Mouse (Mus musculus): Measurements from ENCODE around the gene Crbn. TPM values are rescaled to one million over a fixed set of nuclear protein-coding genes. Genes with fewer than 3 reads are reported as not detected.

Crbn gene
- total RNA-seq, 1 experiment from 2014 or later: 72.9 TPM

DNA sequence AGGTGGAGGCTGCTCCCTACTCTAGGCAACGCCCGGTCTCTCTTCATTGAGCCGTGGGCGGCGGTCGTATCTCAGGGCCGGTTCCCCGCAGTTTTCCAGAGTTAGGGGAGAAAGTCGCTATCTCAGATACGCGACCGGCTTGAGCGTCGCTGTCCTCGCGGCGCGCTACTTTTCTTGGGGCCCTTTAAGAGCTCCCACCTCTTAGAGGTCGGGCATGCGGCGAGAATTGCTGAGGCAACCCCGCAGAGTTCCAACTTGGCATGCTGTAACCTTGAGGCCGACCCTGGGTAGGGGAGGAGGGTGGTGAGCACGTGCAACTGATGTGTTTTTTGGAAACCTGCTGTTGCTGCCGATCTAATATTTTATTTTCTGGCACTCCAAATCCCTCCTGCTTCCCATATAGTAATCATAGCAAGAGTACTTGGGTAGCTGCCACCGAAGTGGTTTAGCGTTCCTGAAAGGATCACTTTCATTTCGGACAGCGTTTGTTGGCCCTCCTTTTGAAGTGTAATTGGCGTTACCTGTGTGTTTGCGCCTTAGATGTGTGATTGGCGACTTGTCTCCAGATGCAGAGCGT lies 30.5 kb downstream of the Crbn start:
- peak; percentile 56 to 68; a peak in 3 of 4 replicates for ATAC-seq (replicated peaks in 1 of 2; ENCODE audit: insufficient read depth in 1 of 2, low FRiP score in 2 of 2, low TSS enrichment in 1 of 2, low read depth in 1 of 2, poor library complexity in 2 of 2, severe bottlenecking in 2 of 2)

- ATAC-seq (replicated peaks in 1 of 2; ENCODE audit: insufficient read depth in 1 of 2, low FRiP score in 2 of 2, low TSS enrichment in 1 of 2, low read depth in 1 of 2, poor library complexity in 2 of 2, severe bottlenecking in 2 of 2): peak; percentile 98 to 100
These were observed 31.1 kb downstream of the Crbn start, which contains the start of gene Trnt1 for GRCm38 (mm10) chr6:106768640-106769289. TSS of gene Trnt1 (plus strand) at chr6:106769120.

GRCm38 (mm10) chr6:106766774-106767173 lies 33.1 kb downstream of the Crbn start:
- ATAC-seq (replicated peaks in 1 of 2; ENCODE audit: insufficient read depth in 1 of 2, low FRiP score in 2 of 2, low TSS enrichment in 1 of 2, low read depth in 1 of 2, poor library complexity in 2 of 2, severe bottlenecking in 2 of 2): no peak

DNA sequence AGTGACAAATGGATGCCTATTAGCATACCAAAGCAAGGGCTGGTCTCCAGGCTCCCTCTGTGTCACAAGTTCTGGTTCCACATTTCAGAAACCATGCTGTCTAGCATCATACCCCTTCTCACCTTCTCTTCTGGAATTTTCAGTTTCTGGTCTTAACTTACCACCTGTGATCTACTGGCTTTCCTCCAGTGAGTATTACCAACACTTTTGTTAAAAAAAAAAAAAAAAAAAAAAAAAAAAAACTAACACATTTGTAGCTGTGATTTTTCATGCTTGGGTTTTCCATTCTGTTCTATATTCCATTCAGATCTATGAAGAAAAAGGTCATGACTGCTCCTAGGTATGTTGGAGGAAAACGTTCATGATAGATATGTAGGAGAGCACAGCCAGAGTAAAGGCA lies 34.0 kb downstream of the Crbn start:
- ATAC-seq (replicated peaks in 1 of 2; ENCODE audit: insufficient read depth in 1 of 2, low FRiP score in 2 of 2, low TSS enrichment in 1 of 2, low read depth in 1 of 2, poor library complexity in 2 of 2, severe bottlenecking in 2 of 2): no peak

- ATAC-seq (replicated peaks in 1 of 2; ENCODE audit: insufficient read depth in 1 of 2, low FRiP score in 2 of 2, low TSS enrichment in 1 of 2, low read depth in 1 of 2, poor library complexity in 2 of 2, severe bottlenecking in 2 of 2): no peak
These were observed 38.4 kb downstream of the Crbn start for GRCm38 (mm10) chr6:106761486-106761885.

DNA sequence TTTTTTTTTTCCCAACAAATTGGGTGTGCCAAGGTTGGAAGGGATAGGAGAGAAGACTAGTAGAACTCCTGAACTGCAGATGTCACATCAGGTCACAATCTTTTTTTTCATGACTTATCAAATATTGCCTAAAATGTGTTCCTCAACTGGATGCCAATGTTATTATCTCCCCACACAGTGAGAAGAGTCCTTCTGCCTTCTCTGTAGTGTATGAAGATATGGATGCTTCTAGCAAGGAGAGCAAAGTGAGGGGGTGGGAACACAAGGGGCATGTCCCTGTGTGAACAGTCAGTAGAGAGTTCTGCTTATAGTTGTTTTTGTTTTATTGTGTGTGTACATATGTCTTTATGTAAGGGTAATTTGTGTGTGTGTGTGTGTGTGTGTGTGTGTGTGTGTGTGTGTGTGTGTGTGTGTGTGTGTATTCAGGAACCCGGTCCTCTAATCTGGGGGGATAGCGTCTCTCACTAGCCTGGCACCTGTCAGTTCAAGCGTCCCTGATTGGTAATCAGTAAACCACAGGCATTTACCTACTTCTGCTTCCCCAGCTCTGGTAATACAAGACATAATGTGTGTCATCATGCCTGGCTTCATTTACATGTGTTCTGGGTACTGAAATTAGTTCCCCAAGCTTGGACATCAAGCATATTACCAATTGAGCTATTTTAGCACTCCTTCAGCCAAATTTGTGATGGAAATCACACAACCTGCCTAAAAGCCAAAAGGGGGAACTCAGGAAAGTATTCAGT lies 39.2 kb downstream of the Crbn start:
- peak in 1 of 2 experiments; percentile 36; a peak in 1 of 4 replicates for ATAC-seq (replicated peaks in 1 of 2; ENCODE audit: insufficient read depth in 1 of 2, low FRiP score in 2 of 2, low TSS enrichment in 1 of 2, low read depth in 1 of 2, poor library complexity in 2 of 2, severe bottlenecking in 2 of 2)

DNA sequence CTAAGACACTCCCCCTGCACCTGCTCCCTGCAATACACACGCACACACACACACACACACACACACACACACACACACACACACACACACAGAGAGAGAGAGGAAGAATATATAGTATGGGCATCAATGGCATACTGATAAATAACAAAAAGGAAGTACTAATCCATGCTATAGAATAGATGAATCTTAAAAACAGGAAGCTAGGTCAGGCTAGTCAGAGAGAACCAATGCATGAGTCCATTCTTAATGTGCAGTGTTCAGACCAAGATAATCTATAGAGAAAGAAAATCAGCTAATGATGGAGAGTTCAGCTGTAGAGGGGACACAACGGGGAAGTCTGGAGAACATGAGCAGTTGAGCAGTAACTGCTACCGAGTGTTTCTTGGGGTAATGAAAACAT lies 41.6 kb downstream of the Crbn start:
- ATAC-seq (replicated peaks in 1 of 2; ENCODE audit: insufficient read depth in 1 of 2, low FRiP score in 2 of 2, low TSS enrichment in 1 of 2, low read depth in 1 of 2, poor library complexity in 2 of 2, severe bottlenecking in 2 of 2): no peak

GRCm38 (mm10) chr6:106750291-106750690 lies 49.6 kb downstream of the Crbn start:
- peak; percentile 29 to 62; a peak in 3 of 4 replicates for ATAC-seq (replicated peaks in 1 of 2; ENCODE audit: insufficient read depth in 1 of 2, low FRiP score in 2 of 2, low TSS enrichment in 1 of 2, low read depth in 1 of 2, poor library complexity in 2 of 2, severe bottlenecking in 2 of 2)

DNA sequence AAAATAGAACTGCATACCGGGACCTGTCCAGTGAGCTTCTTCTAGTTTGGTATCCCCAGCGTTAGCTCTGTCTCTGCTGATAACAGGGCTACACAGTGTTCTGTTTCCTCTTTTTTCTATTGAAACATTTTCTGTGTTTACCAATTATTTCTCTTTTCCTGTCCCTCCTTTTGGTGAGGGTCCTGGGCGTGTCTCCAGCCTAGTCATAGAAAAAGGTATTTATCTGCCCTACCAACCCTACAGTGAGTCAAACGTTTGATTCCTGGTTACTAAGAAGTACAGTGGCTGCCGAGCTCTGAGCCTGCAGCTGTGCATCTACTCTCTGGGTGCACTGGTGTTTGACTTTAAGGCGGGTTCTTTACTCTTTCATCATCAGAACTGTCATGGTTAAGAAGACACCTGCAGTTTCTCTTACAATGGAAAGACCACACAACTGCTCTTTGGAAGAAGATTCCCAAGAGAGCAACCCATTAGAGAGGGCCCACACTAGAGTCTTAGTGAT lies 50.9 kb downstream of the Crbn start, which contains the start of gene Il5ra:
Gene Il5ra, minus strand, starts transcription at position 151 of the 502 bp plus-strand sequence.
- peak; percentile 45 to 52; a peak in 1 of 4 replicates for ATAC-seq (replicated peaks in 1 of 2; ENCODE audit: insufficient read depth in 1 of 2, low FRiP score in 2 of 2, low TSS enrichment in 1 of 2, low read depth in 1 of 2, poor library complexity in 2 of 2, severe bottlenecking in 2 of 2)

- no peak for ATAC-seq (replicated peaks in 1 of 2; ENCODE audit: insufficient read depth in 1 of 2, low FRiP score in 2 of 2, low TSS enrichment in 1 of 2, low read depth in 1 of 2, poor library complexity in 2 of 2, severe bottlenecking in 2 of 2)
These were observed 52.1 kb downstream of the Crbn start for GRCm38 (mm10) chr6:106747804-106748203.

GRCm38 (mm10) chr6:106747251-106747650 lies 52.6 kb downstream of the Crbn start:
- no peak for ATAC-seq (replicated peaks in 1 of 2; ENCODE audit: insufficient read depth in 1 of 2, low FRiP score in 2 of 2, low TSS enrichment in 1 of 2, low read depth in 1 of 2, poor library complexity in 2 of 2, severe bottlenecking in 2 of 2)

DNA sequence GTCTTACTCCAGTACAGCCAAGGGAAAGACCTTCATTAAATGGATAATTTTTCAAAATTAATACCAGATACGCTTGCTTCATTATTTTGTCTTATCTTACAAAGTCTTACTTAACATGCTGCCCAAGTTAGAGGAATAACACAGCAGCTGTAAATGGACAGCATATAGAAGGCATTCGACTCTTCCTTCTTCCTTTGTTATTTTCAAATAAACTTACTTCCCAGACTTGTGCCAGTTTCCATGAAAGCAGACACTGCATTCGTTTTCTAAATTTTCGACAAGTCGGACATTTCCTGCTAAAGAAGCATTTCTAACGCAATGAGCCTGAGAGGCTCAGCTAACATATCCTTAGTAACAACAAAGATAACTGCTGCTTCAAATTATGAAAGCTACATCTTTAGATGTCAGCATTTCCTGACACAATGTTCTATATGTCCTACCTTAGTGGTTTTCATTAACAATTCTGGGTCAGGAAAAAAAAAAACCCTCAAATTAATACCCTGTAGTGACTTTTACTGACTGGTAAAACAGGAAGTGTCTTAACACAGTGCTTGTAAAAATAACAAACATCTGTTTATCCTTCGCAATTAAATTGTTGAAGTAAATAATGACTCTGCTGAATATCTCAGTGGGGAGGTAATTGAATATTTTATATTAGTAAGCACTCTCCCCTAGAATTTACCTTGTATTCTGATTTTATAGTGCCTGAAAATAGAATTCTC lies 54.0 kb downstream of the Crbn start:
- ATAC-seq (replicated peaks in 1 of 2; ENCODE audit: insufficient read depth in 1 of 2, low FRiP score in 2 of 2, low TSS enrichment in 1 of 2, low read depth in 1 of 2, poor library complexity in 2 of 2, severe bottlenecking in 2 of 2): no peak

DNA sequence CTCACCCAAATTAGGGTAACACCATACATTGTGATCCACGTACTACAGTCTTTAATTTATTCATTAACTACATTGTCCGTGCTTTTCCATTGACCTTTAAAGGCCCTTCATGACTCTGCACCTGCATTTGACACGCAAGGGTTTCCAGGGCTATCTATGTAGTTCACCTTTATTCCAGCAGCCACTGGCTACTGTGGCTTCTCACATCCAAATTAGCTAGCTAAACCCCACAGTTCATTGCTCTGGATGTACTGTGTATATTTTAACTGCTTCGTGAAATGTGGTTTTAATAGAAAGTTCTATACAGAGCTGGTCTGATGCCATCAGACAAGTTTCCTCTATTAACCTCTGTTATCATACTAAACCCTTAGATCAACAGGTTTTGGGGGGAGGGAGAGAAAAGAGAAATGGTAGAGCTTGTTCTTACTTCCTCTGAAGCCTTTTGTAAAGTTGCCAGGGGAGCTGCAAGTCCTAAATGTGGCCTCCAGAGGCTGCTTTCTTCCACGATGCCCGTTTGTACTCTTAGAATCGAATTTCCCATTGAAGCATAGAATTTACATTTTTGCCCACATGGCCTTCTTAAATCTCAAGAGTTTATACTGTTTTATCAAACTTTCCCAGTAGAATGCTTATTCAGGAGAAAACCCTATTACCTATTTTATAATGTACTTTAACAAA lies 56.2 kb downstream of the Crbn start:
- ATAC-seq (replicated peaks in 1 of 2; ENCODE audit: insufficient read depth in 1 of 2, low FRiP score in 2 of 2, low TSS enrichment in 1 of 2, low read depth in 1 of 2, poor library complexity in 2 of 2, severe bottlenecking in 2 of 2): peak; percentile 45 to 78; a peak in 3 of 4 replicates

GRCm38 (mm10) chr6:106740244-106740825 lies 59.5 kb downstream of the Crbn start:
- no peak for ATAC-seq (replicated peaks in 1 of 2; ENCODE audit: insufficient read depth in 1 of 2, low FRiP score in 2 of 2, low TSS enrichment in 1 of 2, low read depth in 1 of 2, poor library complexity in 2 of 2, severe bottlenecking in 2 of 2)

DNA sequence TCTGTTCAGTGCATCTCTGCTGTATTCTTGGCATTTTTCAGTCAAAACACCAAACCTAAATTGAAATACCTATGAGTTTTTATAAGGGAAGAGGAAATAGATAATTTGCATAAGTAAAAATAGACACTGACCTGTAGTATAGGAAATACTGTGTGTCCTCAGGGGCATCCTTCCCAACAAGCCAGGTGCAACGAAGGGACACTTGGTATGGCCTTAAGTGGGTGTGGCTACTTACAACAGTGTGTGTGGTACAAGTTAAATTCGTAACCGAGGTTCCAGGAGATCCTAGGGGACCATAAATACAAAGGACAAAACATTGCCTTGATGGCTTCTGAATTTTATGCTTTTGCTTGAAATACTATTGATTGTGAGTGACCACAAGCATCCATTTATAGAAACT lies 61.6 kb downstream of the Crbn start:
- no peak for ATAC-seq (replicated peaks in 1 of 2; ENCODE audit: insufficient read depth in 1 of 2, low FRiP score in 2 of 2, low TSS enrichment in 1 of 2, low read depth in 1 of 2, poor library complexity in 2 of 2, severe bottlenecking in 2 of 2)

- peak in 1 of 2 experiments; percentile 42; a peak in 3 of 4 replicates for ATAC-seq (replicated peaks in 1 of 2; ENCODE audit: insufficient read depth in 1 of 2, low FRiP score in 2 of 2, low TSS enrichment in 1 of 2, low read depth in 1 of 2, poor library complexity in 2 of 2, severe bottlenecking in 2 of 2)
These were observed 67.3 kb downstream of the Crbn start for GRCm38 (mm10) chr6:106732563-106732962.
